Mouse (Mus musculus): ENCODE data around the gene Clcnka.

GRCm38 (mm10) chr4:141341477-141341876 is 57.0 kb downstream of the Clcnka start:
- TF ChIP-seq EP300 (IDR thresholded peaks at IDR 0.05; ENCODE audit: insufficient read depth, low read depth, low read length) (no peak), POLR2A (IDR thresholded peaks at IDR 0.05; ENCODE audit: insufficient read depth, low read length) (no peak)

Data from ES-Bruce4 (cell line).